Mouse (Mus musculus) CH12.LX (cell line): ENCODE results near the gene Nat8f7.
"Not testable (repeated sequence)": the region's sequence is repeated elsewhere in the genome, so short reads cannot be mapped to it uniquely, and the experiment has no call there.

Source experiments
- BHLHE40 ChIP-seq: IDR thresholded peaks from 2 replicates; pipeline ENCODE4 v1.6.1; 2011; ENCODE audit warnings: mild to moderate bottlenecking, low read depth, low read length, improper control_type of control experiment
- CHD1 ChIP-seq: IDR thresholded peaks from 2 replicates; pipeline ENCODE4 v1.6.1; 2012; ENCODE audit warnings: low read depth, low read length, improper control_type of control experiment, inconsistent platforms
- CTCF ChIP-seq, 2 experiments: IDR thresholded peaks in 1 of 2; conservative IDR thresholded peaks in 1 of 2; 2 replicates each; pipeline ENCODE4 v1.5.1; 2011 to 2012; ENCODE audit warnings: low read depth in 2 of 2, low read length in 2 of 2, improper control_type of control experiment in 1 of 2, inconsistent platforms in 1 of 2, mild to moderate bottlenecking in 1 of 2, moderate library complexity in 1 of 2
- E2F4 ChIP-seq: IDR thresholded peaks from 2 replicates; pipeline ENCODE4 v1.6.1; 2011; ENCODE audit warnings: low read depth, low read length, improper control_type of control experiment; ENCODE audit not compliant: insufficient replicate concordance
- EP300 ChIP-seq: IDR thresholded peaks from 2 replicates; pipeline ENCODE4 v1.6.1; 2011; ENCODE audit warnings: low read length, improper control_type of control experiment
- MAX ChIP-seq: IDR thresholded peaks from 2 replicates; pipeline ENCODE4 v1.6.1; 2011; ENCODE audit warnings: low read length, improper control_type of control experiment
- POLR2A ChIP-seq: IDR thresholded peaks from 2 replicates; pipeline ENCODE4 v1.6.1; 2011; ENCODE audit warnings: low read depth, mild to moderate bottlenecking, improper control_type of control experiment, low read length
- SIN3A ChIP-seq: IDR thresholded peaks from 2 replicates; pipeline ENCODE4 v1.6.1; 2012; ENCODE audit warnings: low read length, improper control_type of control experiment, inconsistent platforms
- TCF12 ChIP-seq: IDR thresholded peaks from 2 replicates; pipeline ENCODE4 v1.6.1; 2014; ENCODE audit warnings: low read depth, mild to moderate bottlenecking, inconsistent platforms, low read length, improper control_type of control experiment
- ZKSCAN1 ChIP-seq: IDR thresholded peaks from 2 replicates; pipeline ENCODE4 v1.6.1; 2012; ENCODE audit warnings: low read depth, inconsistent platforms, low read length, improper control_type of control experiment, borderline replicate concordance

DNA sequence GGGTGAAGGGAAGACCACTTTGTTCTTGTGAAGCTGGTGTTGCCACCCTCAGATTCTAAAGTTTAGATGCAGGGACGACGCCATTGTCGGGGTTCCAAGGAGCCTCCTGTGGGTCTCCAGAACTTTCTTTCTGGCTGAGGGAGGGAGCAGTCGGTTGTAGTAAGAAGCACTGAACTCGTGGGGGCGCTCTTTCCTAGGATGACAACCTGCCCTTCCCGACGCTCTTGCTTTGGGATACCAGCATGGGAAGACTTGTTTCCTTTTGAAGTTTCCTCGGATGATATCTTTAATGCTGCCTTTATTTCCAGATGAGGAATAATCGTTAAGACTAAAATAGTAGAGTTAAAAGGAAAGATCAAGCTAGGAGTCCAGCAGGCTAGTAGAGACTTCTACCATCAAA lies at the start of gene Nat8f7:
- TF ChIP-seq CTCF (conservative IDR thresholded peaks at IDR 0.05 in 1 of 2, IDR thresholded peaks at IDR 0.05 in 1 of 2; ENCODE audit: low read depth in 2 of 2, low read length in 2 of 2) = 0 out of 4 replicates have a peak, but pooled peaks of 1 of the 2 experiments have one; percentile 20
- TF ChIP-seq E2F4, CHD1, POLR2A, SIN3A, MAX, TCF12, ZKSCAN1, BHLHE40, EP300: not testable (repeated sequence)
